Mouse (Mus musculus) heart, adult 9 months (tissue): ENCODE measurements at regions not wholly inside any gene's neighbourhood (a gene's known extent, or its start where the extent isn't known, plus 50 kb on each side); places are given as distances from the start of the nearest gene placed in this dataset.

ENCODE experiments used
- DNase-seq, 2 experiments: peaks; one replicate each; pipeline ENCODE4 v3.0.0; 2022; ENCODE audit warnings: low spot score in 2 of 2

- DNase-seq = no peak
These were observed 57.3 kb upstream of the Eda2r start for GRCm38 (mm10) chrX:97434327-97434726.

GRCm38 (mm10) chrX:97431391-97431803 is 54.4 kb upstream of the Eda2r start:
- DNase-seq = peak; percentile 21 to 57
